Mouse (Mus musculus) forebrain, embryonic 11.5 days (tissue): ENCODE measurements at regions not wholly inside any gene's neighbourhood (a gene's known extent, or its start where the extent isn't known, plus 50 kb on each side); places are given as distances from the start of the nearest gene placed in this dataset.

ENCODE experiments used
- ATAC-seq: fragments of 200-750 bp; cut with Nextera tagmentation; replicated peaks from 2 replicates; pipeline ENCODE4 v1.8.0; 2017; ENCODE audit warnings: moderate TSS enrichment; ENCODE audit not compliant: low FRiP score
- DNase-seq: peaks from one replicate; pipeline ENCODE4 v3.0.0-alpha.2; 2017; ENCODE audit warnings: low spot score
- H3K27ac ChIP-seq: fragments of 300-500 bp; sonication (generic); 2 replicates; pipeline ENCODE4 v1.5.1; 2014; ENCODE audit warnings: low read depth, low read length
- H3K27me3 ChIP-seq: fragments of 300-500 bp; sonication (generic); 2 replicates; pipeline ENCODE4 v1.6.1; 2014; ENCODE audit warnings: mild to moderate bottlenecking, low read length, mixed read lengths; ENCODE audit not compliant: control insufficient read depth, insufficient read depth
- H3K36me3 ChIP-seq: fragments of 300-500 bp; sonication (generic); 2 replicates; pipeline ENCODE4 v1.6.1; 2014; ENCODE audit warnings: mild to moderate bottlenecking, low read length, moderate library complexity, mixed read lengths; ENCODE audit not compliant: control insufficient read depth, insufficient read depth
- H3K4me1 ChIP-seq: fragments of 300-500 bp; sonication (generic); replicated peaks from 2 replicates; pipeline ENCODE4 v1.6.1; 2014; ENCODE audit warnings: low read length, mixed read lengths; ENCODE audit not compliant: control insufficient read depth, insufficient read depth
- H3K4me2 ChIP-seq: fragments of 300-500 bp; sonication (generic); 2 replicates; pipeline ENCODE4 v1.6.1; 2014; ENCODE audit warnings: low read depth, mild to moderate bottlenecking, low read length, moderate library complexity, mixed read lengths; ENCODE audit not compliant: severe bottlenecking
- H3K4me3 ChIP-seq: fragments of 300-500 bp; sonication (generic); 2 replicates; pipeline ENCODE4 v1.5.1; 2014; ENCODE audit warnings: low read depth, low read length
- H3K9ac ChIP-seq: fragments of 300-500 bp; sonication (generic); 2 replicates; pipeline ENCODE4 v1.6.1; 2014; ENCODE audit warnings: low read length
- H3K9me3 ChIP-seq: fragments of 300-500 bp; sonication (generic); 2 replicates; pipeline ENCODE4 v1.6.1; 2016; ENCODE audit warnings: low read length, mixed read lengths; ENCODE audit not compliant: control insufficient read depth
- WGBS: fragments of 180-500 bp; shearing (Covaris S2); extraction: QIAGEN DNeasy Blood & Tissue Kit; methylation state at CpG from one replicate; pipeline ENCODE4 v1.1.7; 2014; 5-methylcytosine and 5-hydroxymethylcytosine counted together

DNA sequence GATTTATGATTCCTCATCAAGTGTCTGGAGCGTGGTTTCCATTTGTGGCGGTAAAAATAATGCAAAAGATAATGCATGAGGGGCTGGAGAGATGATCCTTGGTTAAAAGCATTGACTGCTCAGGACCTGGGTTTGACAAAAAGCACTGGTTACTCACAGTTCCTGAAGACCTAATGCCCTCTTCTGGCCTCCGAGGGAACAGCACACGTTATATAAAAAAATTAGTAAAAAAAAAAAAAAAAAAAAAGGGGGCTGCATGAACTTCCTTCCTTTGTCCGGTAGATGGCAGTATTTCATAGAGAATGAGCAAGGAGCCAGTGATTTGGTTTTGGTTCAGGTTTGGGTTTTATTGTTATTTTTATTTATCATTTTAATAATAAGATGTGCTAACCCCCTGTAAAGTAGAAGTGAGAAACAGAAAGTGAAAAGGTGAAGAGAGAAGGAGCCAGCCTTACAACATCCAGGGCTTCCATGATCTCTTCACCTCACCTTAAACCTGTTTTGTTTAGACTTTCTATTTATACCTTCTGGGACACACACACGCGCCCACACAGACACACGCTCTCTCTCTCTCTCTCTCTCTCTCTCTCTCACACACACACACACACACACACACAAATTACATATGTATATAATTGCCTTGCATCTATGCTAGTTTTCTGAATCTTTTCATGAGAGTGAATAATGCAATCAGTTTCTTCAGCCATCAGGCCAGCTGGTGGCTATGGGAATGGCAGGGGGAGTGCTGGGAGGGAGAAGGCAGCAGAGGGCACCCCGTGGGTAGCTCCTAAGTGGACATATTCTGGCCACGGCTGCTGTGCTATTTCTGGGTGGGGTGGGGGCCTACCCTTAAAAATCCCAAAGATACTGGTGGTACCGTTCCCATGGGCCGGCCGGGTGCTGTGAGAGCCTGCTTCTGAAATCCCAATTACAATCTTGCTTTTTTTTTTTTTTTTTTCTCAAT lies 230.0 kb downstream of the Poteg start:
- H3K4me2 ChIP-seq = no peak overlapping the region
- no peaks in the 10 kb centered on the region for H3K27me3 ChIP-seq
- no peaks in the 10 kb centered on the region for H3K4me1 ChIP-seq
- H3K9ac ChIP-seq = no peak overlapping the region
- H3K4me3 ChIP-seq = no peak overlapping the region
- no peaks in the 10 kb centered on the region for H3K36me3 ChIP-seq
- 36% methylated on average over 13 of the region's 13 CpGs for WGBS
- ATAC-seq (peak; percentile 65; the same call in 1 of the 2 replicates), DNase-seq (peak; percentile 61)
- H3K9me3 ChIP-seq = no peaks in the 10 kb centered on the region
- no peak overlapping the region for H3K27ac ChIP-seq

DNA sequence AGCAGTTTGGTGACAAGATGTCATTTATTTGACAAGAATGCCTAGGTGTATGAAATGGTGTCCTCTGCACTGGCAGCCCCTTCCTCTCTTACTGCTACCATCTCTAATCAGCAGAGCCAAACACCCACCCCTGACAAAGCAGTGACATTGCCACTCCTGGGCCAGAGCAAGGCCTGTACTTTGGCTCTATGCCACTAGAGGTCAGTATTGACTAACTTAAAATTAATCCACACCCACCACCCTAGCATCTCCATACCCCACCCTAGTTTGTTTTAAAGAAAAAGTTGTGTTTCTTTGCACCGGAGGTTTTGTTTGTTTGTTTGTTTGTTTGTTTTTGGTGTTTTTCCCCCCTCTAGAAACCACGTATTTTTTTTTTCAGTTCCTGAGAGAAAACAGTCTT lies 231.7 kb downstream of the Poteg start:
- 25% methylated on average over 2 of the region's 2 CpGs for WGBS
- Histone ChIP-seq H3K27ac (no peak overlapping the region), H3K4me3 (no peak overlapping the region), H3K4me1 (no peaks in the 10 kb centered on the region), H3K27me3 (no peaks in the 10 kb centered on the region), H3K9ac (no peak overlapping the region), H3K4me2 (no peak overlapping the region), H3K36me3 (no peaks in the 10 kb centered on the region), H3K9me3 (no peaks in the 10 kb centered on the region)
- DNase-seq (peak; percentile 60), ATAC-seq (peak; percentile 84)

DNA sequence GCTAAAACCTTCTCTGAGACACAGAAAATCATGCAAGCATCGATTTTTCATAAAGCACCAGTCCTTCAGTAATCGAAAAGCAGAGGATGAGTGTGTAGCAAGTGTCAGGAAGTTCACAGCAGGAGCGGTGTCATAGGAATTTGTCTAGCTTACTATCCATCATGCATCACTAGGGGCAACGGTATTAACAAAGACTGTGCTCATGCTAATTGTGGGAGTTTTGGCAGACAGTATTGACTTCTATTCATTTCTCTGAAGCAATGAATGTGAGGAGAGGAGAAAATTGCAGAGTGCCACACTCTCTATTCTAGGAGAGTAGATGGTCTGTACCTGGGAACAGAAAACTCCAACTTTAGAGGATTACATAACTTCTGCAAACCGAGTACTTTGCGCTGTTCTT lies 274.5 kb downstream of the Poteg start:
- Histone ChIP-seq H3K27ac (no peak overlapping the region), H3K4me3 (no peak overlapping the region), H3K4me2 (no peak overlapping the region), H3K9me3 (no peaks in the 10 kb centered on the region), H3K27me3 (no peaks in the 10 kb centered on the region), H3K36me3 (no peaks in the 10 kb centered on the region), H3K4me1 (no peaks in the 10 kb centered on the region), H3K9ac (no peak overlapping the region)
- ATAC-seq (no peak), DNase-seq (no peak)
- 79% methylated on average over 6 of the region's 6 CpGs for WGBS

DNA sequence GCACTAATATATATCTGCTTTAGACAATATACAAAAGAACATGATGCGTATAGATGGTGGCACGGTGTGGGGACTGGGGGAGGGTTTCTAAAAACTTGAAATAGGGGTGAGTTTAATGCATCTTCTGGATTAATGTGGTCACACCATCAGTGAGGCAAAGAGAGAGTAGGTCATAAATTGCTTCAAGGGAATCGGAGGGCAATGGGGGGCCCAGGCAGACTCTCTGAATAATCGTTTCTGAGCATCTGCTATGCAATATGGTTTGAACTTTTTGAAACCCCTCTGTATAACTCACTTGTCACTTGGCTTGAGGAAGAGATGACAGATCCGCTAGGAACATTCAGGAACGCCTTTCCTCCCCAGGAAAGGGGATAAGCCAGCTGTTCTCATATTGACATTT lies 322.8 kb downstream of the Poteg start:
- H3K27ac ChIP-seq = no peak overlapping the region
- no peak for ATAC-seq
- DNase-seq = no peak
- no peaks in the 10 kb centered on the region for H3K27me3 ChIP-seq
- WGBS = 76% methylated on average over 6 of the region's 6 CpGs
- no peak overlapping the region for H3K9ac ChIP-seq
- no peaks in the 10 kb centered on the region for H3K4me1 ChIP-seq
- H3K36me3 ChIP-seq = no peaks in the 10 kb centered on the region
- H3K4me2 ChIP-seq = no peak overlapping the region
- no peaks in the 10 kb centered on the region for H3K9me3 ChIP-seq
- no peak overlapping the region for H3K4me3 ChIP-seq

DNA sequence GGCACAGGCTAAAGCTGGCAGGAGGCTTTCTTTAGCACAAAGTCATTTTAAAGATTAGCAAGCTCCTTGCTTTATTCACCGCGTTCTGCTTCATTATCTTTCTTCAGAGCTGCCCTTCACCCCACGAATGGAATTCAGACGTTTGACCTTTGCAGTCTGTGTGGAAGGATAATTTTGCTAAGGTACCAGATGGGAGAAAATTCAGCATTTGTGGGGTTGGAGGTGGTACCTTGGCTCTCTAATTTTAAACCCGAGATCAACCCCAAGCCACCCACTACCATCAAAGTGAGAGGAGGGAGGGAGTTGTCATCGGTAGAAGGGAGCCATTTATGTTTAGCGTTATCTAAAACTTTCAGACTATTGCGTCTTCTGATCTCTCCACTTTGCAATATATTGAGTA lies 323.3 kb downstream of the Poteg start:
- DNase-seq (no peak), ATAC-seq (0 out of 2 replicates have a peak, but pooled peaks have one; percentile 12)
- H3K27ac ChIP-seq = no peak overlapping the region
- H3K36me3 ChIP-seq = no peaks in the 10 kb centered on the region
- H3K9me3 ChIP-seq = no peaks in the 10 kb centered on the region
- 48% methylated on average over 8 of the region's 8 CpGs for WGBS
- no peaks in the 10 kb centered on the region for H3K27me3 ChIP-seq
- H3K9ac ChIP-seq = no peak overlapping the region
- H3K4me1 ChIP-seq = no peaks in the 10 kb centered on the region
- H3K4me2 ChIP-seq = no peak overlapping the region
- H3K4me3 ChIP-seq = no peak overlapping the region

DNA sequence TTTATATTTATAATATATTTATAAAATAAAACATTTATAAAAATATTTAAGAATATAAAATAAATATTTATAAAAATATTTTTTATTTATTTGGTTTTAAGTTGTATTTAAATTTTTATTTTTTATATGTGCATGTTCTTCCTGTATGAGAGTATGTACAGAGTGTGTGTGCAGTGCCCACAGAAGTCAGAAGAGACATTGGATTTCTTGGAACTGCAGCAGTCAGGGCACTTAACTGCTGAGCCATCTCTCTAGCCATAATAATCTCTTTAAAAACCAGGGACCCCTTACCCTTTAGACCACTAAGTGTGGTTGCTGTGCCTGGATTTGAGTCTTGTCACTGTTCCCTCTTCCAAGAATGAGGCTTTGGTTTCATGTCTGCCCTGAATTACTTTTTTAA lies 323.8 kb downstream of the Poteg start:
- DNase-seq = no peak
- Histone ChIP-seq H3K9me3 (no peaks in the 10 kb centered on the region), H3K4me1 (no peaks in the 10 kb centered on the region), H3K27me3 (no peaks in the 10 kb centered on the region), H3K36me3 (no peaks in the 10 kb centered on the region), H3K4me3 (no peak overlapping the region), H3K9ac (no peak overlapping the region), H3K4me2 (no peak overlapping the region), H3K27ac (no peak overlapping the region)
- ATAC-seq = no peak

DNA sequence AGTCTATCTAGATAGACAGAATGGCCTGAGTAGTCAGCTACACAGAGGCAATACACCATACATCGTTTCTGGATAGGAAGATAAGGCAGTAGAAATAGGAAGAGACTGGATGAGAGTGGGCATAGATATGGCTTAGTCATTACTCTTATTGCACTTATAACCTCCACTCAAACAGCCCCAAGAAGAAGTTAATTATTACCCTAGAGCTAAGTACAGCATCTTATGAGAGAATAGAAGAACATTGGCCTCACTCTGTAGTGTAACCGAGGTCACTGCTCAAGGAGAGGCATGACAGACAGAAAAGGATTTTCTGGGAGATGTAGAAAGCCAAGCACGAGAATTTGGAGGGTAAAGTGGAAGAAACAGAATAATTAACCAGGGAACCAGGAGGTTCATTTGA lies 331.5 kb downstream of the Poteg start:
- DNase-seq (no peak), ATAC-seq (no peak)
- Histone ChIP-seq H3K36me3 (no peaks in the 10 kb centered on the region), H3K9me3 (no peaks in the 10 kb centered on the region), H3K27ac (no peak overlapping the region), H3K9ac (no peak overlapping the region), H3K4me3 (no peak overlapping the region), H3K27me3 (no peaks in the 10 kb centered on the region), H3K4me2 (no peak overlapping the region), H3K4me1 (no peaks in the 10 kb centered on the region)
- WGBS = 81% methylated on average over 3 of the region's 3 CpGs
